Mouse (Mus musculus) ES-Bruce4 (cell line): ENCODE results near the gene Tesk1.

Experiments used
- CTCF ChIP-seq: IDR thresholded peaks from one replicate; pipeline ENCODE4 v1.8.1; 2011; ENCODE audit warnings: low read depth, low read length
- EP300 ChIP-seq: IDR thresholded peaks from 2 replicates; pipeline ENCODE4 v1.6.1; 2011; ENCODE audit warnings: low read depth, low read length; ENCODE audit not compliant: insufficient read depth
- POLR2A ChIP-seq: IDR thresholded peaks from one replicate; pipeline ENCODE4 v1.8.1; 2011; ENCODE audit warnings: low read length; ENCODE audit not compliant: insufficient read depth

DNA sequence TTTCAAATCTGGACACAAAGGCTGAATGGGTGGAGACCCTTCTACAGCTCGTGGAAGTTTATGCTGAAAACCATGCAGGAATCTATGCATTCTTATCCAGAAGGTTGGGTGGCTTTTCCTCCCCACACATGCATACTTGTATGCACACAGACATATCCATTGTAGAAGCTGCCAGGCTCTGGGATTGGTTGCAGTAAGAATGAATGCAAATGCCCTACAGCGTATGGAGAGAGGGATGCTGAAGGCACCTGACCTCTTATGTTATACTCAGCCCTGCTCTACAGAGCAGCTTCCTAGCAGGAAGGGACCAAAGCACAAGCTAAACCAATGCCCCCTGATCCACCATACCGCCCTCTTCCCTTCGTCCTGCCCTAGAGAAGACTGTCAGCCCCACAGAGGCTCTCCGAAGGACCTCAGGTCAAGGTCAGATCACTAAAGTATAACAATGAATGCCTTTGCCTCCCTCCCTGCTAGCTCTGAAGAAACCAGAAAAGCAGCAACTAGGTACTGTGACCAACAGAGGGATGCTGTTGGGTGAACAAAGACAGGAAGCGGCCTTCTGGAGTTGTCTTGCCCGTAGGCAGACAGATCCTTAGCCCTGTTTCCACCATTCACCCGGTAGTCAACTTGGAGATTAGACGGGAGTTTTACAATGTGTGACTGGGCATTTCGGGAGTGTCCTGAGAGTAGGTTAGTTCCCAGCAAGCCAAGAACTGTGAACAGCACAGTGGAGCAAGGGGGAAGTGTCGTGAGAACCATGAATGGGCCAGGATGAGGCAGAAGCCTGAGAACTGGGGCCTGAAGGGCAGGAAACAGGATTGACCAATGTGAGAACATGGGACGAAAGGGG, 34.4 kb upstream of the Tesk1 start:
- TF ChIP-seq EP300 = no peak
- no peak for TF ChIP-seq CTCF
- no peak for TF ChIP-seq POLR2A
